Mouse (Mus musculus) midbrain, embryonic 13.5 days (tissue): Measurements from ENCODE around the gene Id3. TPM values are rescaled to one million over a fixed set of nuclear protein-coding genes. Genes with fewer than 3 reads are reported as not detected.
A peak's percentile ranks its signal among the peaks of the same experiment; 100 is the strongest.

ENCODE experiments used
- ATAC-seq: fragments of 200-750 bp; cut with Nextera tagmentation; 2 replicates; pipeline ENCODE4 v1.8.0; 2017; ENCODE audit warnings: mild to moderate bottlenecking, moderate TSS enrichment, moderate library complexity
- H3K27ac ChIP-seq: fragments of 300-500 bp; sonication (generic); 2 replicates; pipeline ENCODE4 v1.5.1; 2015; ENCODE audit warnings: inconsistent platforms, mild to moderate bottlenecking, moderate library complexity
- H3K27me3 ChIP-seq: fragments of 300-500 bp; sonication (generic); 2 replicates; pipeline ENCODE4 v1.6.1; 2015; ENCODE audit warnings: mild to moderate bottlenecking, inconsistent platforms
- H3K36me3 ChIP-seq: fragments of 300-500 bp; sonication (generic); 2 replicates; pipeline ENCODE4 v1.6.1; 2015; ENCODE audit warnings: mild to moderate bottlenecking, inconsistent platforms
- H3K4me1 ChIP-seq: fragments of 300-500 bp; sonication (generic); replicated peaks from 2 replicates; pipeline ENCODE4 v1.6.1; 2015; ENCODE audit warnings: inconsistent platforms
- H3K4me2 ChIP-seq: fragments of 300-500 bp; sonication (generic); replicated peaks from 2 replicates; pipeline ENCODE4 v1.6.1; 2015; ENCODE audit warnings: moderate library complexity, mild to moderate bottlenecking, inconsistent platforms
- H3K4me3 ChIP-seq: fragments of 300-500 bp; sonication (generic); replicated peaks from 2 replicates; pipeline ENCODE4 v1.5.1; 2015; ENCODE audit warnings: mild to moderate bottlenecking, inconsistent platforms
- H3K9ac ChIP-seq: fragments of 300-500 bp; sonication (generic); replicated peaks from 2 replicates; pipeline ENCODE4 v1.6.1; 2015; ENCODE audit warnings: mild to moderate bottlenecking, inconsistent platforms
- H3K9me3 ChIP-seq: fragments of 300-500 bp; sonication (generic); 2 replicates; pipeline ENCODE4 v1.6.1; 2016; ENCODE audit warnings: mild to moderate bottlenecking, inconsistent platforms
- WGBS: fragments of 180-500 bp; shearing (Covaris S2); methylation state at CpG from one replicate; pipeline ENCODE4 v1.1.7; 2015; 5-methylcytosine and 5-hydroxymethylcytosine counted together
- polyA plus RNA-seq: library from polyadenylated mRNA; unstranded; fragments of >200 nt; fragmentation: Nextera tagmentation; extraction: Ambion mirVana; gene quantifications from 2 replicates; pipeline ENCODE4 v1.2.1, GENCODE M21; 2015

Gene Id3
- polyA plus RNA-seq, 1 experiment from 2014 or later = 214 TPM

GRCm38 (mm10) chr4:136144126-136144926 lies 1.0 kb downstream of the Id3 start:
- H3K9ac ChIP-seq = peak overlapping the region; percentile 72
- peak overlapping the region; percentile 54 for H3K4me3 ChIP-seq
- peak overlapping the region; percentile 66 for H3K27ac ChIP-seq
- peaks cover 15% of the 10 kb centered on the region for H3K27me3 ChIP-seq
- peaks cover 90% of the 10 kb centered on the region for H3K4me1 ChIP-seq
- ATAC-seq = no peak; the same call in 1 of the 2 replicates
- H3K4me2 ChIP-seq = peak overlapping the region; percentile 76
- WGBS = under 1% methylated on average over 50 of the region's 50 CpGs
- no peaks in the 10 kb centered on the region for H3K9me3 ChIP-seq
- no peaks in the 10 kb centered on the region for H3K36me3 ChIP-seq

GRCm38 (mm10) chr4:136144927-136145292 lies 1.6 kb downstream of the Id3 start:
- Histone ChIP-seq H3K9me3 (no peaks in the 10 kb centered on the region), H3K36me3 (no peaks in the 10 kb centered on the region), H3K4me1 (peaks cover 84% of the 10 kb centered on the region), H3K27ac (peak overlapping the region; percentile 66), H3K9ac (peak overlapping the region; percentile 72), H3K4me2 (peak overlapping the region; percentile 76), H3K4me3 (peak overlapping the region; percentile 54), H3K27me3 (peaks cover 15% of the 10 kb centered on the region)
- no peak for ATAC-seq
- 2% methylated on average over 11 of the region's 11 CpGs for WGBS

- H3K4me3 ChIP-seq = peak overlapping the region; percentile 54
- H3K27ac ChIP-seq = peak overlapping the region; percentile 14; the same call in 1 of the 2 replicates
- H3K27me3 ChIP-seq = peaks cover 15% of the 10 kb centered on the region
- H3K4me2 ChIP-seq = peak overlapping the region; percentile 76
- H3K4me1 ChIP-seq = peaks cover 83% of the 10 kb centered on the region
- no peaks in the 10 kb centered on the region for H3K9me3 ChIP-seq
- WGBS = 3% methylated on average over 11 of the region's 11 CpGs
- no peak for ATAC-seq
- no peaks in the 10 kb centered on the region for H3K36me3 ChIP-seq
- H3K9ac ChIP-seq = peak overlapping the region; percentile 72
Measured at GRCm38 (mm10) chr4:136145362-136145885, 2.1 kb downstream of the Id3 start.

DNA sequence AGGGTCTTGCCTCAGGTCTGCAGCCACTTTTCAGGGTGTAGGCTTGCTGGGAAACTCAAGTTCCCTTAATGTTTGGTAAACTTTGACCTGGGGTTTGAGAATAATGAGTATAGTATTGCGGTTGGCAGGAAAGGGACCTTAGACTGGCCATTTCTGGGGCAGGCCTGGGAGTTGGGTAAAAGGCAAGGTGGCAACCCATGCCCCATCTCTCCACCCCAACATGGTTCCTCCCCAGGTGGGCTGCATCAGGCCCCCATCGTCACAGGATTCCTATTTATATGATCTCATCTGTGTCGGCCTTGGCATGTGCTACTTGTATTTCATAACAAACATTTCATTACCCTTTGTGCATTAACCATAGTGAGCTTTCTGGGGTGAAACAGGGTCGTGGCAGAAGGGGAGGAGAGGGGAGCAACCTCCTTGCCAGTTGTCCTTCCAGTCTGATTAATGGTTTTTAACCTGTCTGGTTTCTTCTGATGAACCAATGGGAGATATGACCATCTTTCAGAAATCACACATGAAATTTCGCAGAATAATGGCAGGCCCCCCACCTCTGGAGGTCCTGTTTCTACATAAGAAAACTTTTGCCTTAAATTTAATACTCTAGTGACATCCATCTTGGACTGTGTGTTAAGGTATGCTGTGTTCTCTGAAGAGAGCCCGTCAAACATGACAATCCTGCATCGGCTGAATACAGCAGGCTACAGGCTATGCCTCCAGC lies 2.9 kb downstream of the Id3 start:
- WGBS = 11% methylated on average over 7 of the region's 7 CpGs
- Histone ChIP-seq H3K4me1 (peaks cover 83% of the 10 kb centered on the region), H3K4me3 (peak overlapping the region; percentile 54), H3K27me3 (peaks cover 15% of the 10 kb centered on the region), H3K9ac (peak overlapping the region; percentile 72; the same call in 1 of the 2 replicates), H3K9me3 (no peaks in the 10 kb centered on the region), H3K27ac (peak overlapping the region; percentile 14; the same call in 1 of the 2 replicates), H3K36me3 (no peaks in the 10 kb centered on the region), H3K4me2 (peak overlapping the region; percentile 76)
- no peak for ATAC-seq

DNA sequence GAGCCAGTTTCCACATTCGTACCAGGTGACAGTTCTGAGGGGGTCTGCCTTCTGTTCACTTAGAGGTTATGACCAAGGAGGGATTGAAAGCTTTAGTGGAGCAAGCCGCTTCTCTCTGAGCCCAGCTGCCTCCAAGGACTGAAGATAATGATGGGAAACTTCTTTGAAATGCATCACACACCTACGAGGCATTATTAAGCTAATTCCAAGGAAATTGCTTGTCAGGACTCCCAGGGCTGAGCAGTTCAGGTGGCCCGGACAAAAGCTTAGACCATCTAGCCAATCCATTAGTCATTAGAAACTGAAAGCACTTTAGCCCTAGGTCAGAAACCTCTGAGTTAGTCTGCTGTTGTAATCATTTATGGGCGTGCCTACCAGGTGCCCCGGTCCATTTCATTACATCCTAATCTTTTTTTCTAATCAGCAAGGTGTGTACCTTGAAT lies 3.4 kb downstream of the Id3 start:
- Histone ChIP-seq H3K9me3 (no peaks in the 10 kb centered on the region), H3K36me3 (no peaks in the 10 kb centered on the region), H3K27ac (no peak overlapping the region; the same call in 1 of the 2 replicates), H3K9ac (0 out of 2 replicates have a peak overlapping the region, but pooled peaks have one; percentile 15), H3K4me3 (no peak overlapping the region), H3K4me1 (peaks cover 77% of the 10 kb centered on the region), H3K4me2 (peak overlapping the region; percentile 76), H3K27me3 (peaks cover 15% of the 10 kb centered on the region)
- ATAC-seq = no peak
- WGBS = 6% methylated on average over 6 of the region's 6 CpGs

GRCm38 (mm10) chr4:136147436-136148135 lies 4.3 kb downstream of the Id3 start:
- Histone ChIP-seq H3K9me3 (no peaks in the 10 kb centered on the region), H3K27me3 (peaks cover 15% of the 10 kb centered on the region), H3K4me2 (peak overlapping the region; percentile 76), H3K4me3 (peak overlapping the region; percentile 45), H3K27ac (peak overlapping the region; percentile 8; the same call in 1 of the 2 replicates), H3K4me1 (peaks cover 69% of the 10 kb centered on the region), H3K36me3 (no peaks in the 10 kb centered on the region), H3K9ac (peak overlapping the region; percentile 60)
- ATAC-seq = peak; percentile 78
- 2% methylated on average over 44 of the region's 48 CpGs for WGBS

GRCm38 (mm10) chr4:136148342-136149044 lies 5.2 kb downstream of the Id3 start:
- Histone ChIP-seq H3K9ac (peak overlapping the region; percentile 60; the same call in 1 of the 2 replicates), H3K9me3 (no peaks in the 10 kb centered on the region), H3K4me3 (peak overlapping the region; percentile 45), H3K4me2 (peak overlapping the region; percentile 76), H3K36me3 (no peaks in the 10 kb centered on the region), H3K27me3 (peaks cover 15% of the 10 kb centered on the region), H3K4me1 (peaks cover 60% of the 10 kb centered on the region), H3K27ac (0 out of 2 replicates have a peak overlapping the region, but pooled peaks have one; percentile 22)
- WGBS = 8% methylated on average over 30 of the region's 31 CpGs
- ATAC-seq = no peak; the same call in 1 of the 2 replicates

DNA sequence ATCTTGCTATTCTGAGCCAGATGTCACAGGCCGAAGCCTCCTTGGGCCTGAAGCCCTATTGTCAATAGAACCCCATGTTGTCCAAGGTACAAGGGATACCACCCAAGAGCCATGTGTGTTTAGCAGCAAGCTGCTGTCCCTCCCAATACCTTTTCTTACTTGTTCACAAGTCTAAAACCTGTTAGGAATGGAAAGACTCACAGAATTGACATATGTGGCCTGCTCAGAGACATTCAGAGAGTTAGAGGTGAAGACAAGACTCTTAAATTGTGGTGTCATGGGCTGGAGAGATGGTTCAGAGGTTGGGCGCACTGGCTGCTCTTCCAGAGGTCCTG lies 5.7 kb downstream of the Id3 start:
- Histone ChIP-seq H3K4me3 (no peak overlapping the region), H3K27me3 (peaks cover 15% of the 10 kb centered on the region), H3K36me3 (no peaks in the 10 kb centered on the region), H3K27ac (no peak overlapping the region), H3K4me1 (peaks cover 54% of the 10 kb centered on the region), H3K9ac (no peak overlapping the region), H3K4me2 (no peak overlapping the region), H3K9me3 (no peaks in the 10 kb centered on the region)
- 77% methylated on average over 2 of the region's 2 CpGs for WGBS
- ATAC-seq = no peak

- WGBS = 38% methylated on average over 3 of the region's 3 CpGs
- no peak overlapping the region for H3K9ac ChIP-seq
Measured at GRCm38 (mm10) chr4:136149734-136150133, 6.4 kb downstream of the Id3 start.

DNA sequence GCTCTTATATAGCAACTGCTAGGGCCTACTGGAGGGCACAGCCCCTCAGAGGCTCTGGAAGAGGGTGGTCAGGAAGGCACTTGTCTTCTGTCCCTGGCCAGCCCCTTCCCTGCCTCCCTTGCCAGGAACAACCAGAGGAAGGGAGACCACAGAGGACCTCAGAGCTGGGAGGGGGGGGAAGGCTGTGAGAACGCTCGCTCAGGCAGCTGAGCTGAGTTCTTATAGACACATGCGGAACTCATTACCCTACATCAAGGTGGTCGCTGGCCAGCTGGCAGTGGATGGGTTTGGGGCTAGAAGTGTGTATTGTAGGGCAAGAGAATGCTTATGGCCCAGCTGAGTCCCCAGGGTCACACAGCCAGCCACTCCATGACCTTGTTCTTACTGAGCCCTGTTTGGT lies 7.3 kb downstream of the Id3 start:
- no peak overlapping the region for H3K4me3 ChIP-seq
- H3K27ac ChIP-seq = no peak overlapping the region
- H3K4me1 ChIP-seq = peaks cover 38% of the 10 kb centered on the region
- no peaks in the 10 kb centered on the region for H3K9me3 ChIP-seq
- no peaks in the 10 kb centered on the region for H3K36me3 ChIP-seq
- peaks cover 8% of the 10 kb centered on the region for H3K27me3 ChIP-seq
- H3K4me2 ChIP-seq = no peak overlapping the region
- WGBS = 22% methylated on average over 4 of the region's 4 CpGs
- no peak for ATAC-seq
- H3K9ac ChIP-seq = no peak overlapping the region; the same call in 1 of the 2 replicates

More at GRCm38 (mm10) chr4:136149734-136150133, 6.4 kb downstream of the Id3 start:
- Histone ChIP-seq H3K27me3 (peaks cover 15% of the 10 kb centered on the region), H3K4me2 (no peak overlapping the region), H3K36me3 (no peaks in the 10 kb centered on the region), H3K4me1 (peaks cover 47% of the 10 kb centered on the region), H3K4me3 (no peak overlapping the region), H3K27ac (no peak overlapping the region), H3K9me3 (no peaks in the 10 kb centered on the region)
- no peak for ATAC-seq

GRCm38 (mm10) chr4:136152821-136153220 lies 9.5 kb downstream of the Id3 start:
- ATAC-seq = no peak
- 94% methylated on average over 4 of the region's 4 CpGs for WGBS
- Histone ChIP-seq H3K4me1 (peaks cover 18% of the 10 kb centered on the region), H3K9ac (no peak overlapping the region), H3K36me3 (no peaks in the 10 kb centered on the region), H3K9me3 (no peaks in the 10 kb centered on the region), H3K27ac (no peak overlapping the region), H3K27me3 (no peaks in the 10 kb centered on the region), H3K4me3 (no peak overlapping the region), H3K4me2 (no peak overlapping the region)
